17 mouse cellular contexts compared by ENCODE assay signal in genomic region chr17:47283158-47283557, GRCm38 (mm10).
A peak's percentile ranks its signal among the peaks of the same experiment; 100 is the strongest.
DNase-seq lines count a peak whose midpoint lies in the region; ATAC-seq lines count a peak whose summit lies in the region.
"Had no signal": no experiment of that assay in that cellular context is flagged by ENCODE, and none has a peak within 500 bp of the region (broad histone marks: within the 10 kb centered on the region; RNA-seq: fewer than 3 reads in every experiment).

No protein-coding gene starts in this region.

- H3K9ac ChIP-seq in hindbrain, embryonic 14.5 days, result no peak overlapping the region
- H3K9ac ChIP-seq in hindbrain, embryonic 11.5 days (ENCODE audit: low read depth, low read length), result no peak overlapping the region
- H3K9ac ChIP-seq in midbrain, embryonic 14.5 days (replicated peaks; ENCODE audit: low read length), result no peak overlapping the region
- H3K9ac ChIP-seq in lung, embryonic 16.5 days (ENCODE audit: low read length), result no peak overlapping the region
- H3K9ac ChIP-seq: liver, postnatal 0 days had no signal

- H3K27me3 ChIP-seq in hindbrain, embryonic 14.5 days (ENCODE audit: control insufficient read depth, insufficient read depth, low read length), result no peaks in the 10 kb centered on the region
- no peaks in the 10 kb centered on the region for H3K27me3 ChIP-seq in hindbrain, embryonic 11.5 days (ENCODE audit: control insufficient read depth, insufficient read depth, low read length)
- H3K27me3 ChIP-seq in midbrain, embryonic 14.5 days (ENCODE audit: control insufficient read depth, insufficient read depth, low read length), result no peaks in the 10 kb centered on the region
- no peaks in the 10 kb centered on the region for H3K27me3 ChIP-seq in midbrain, embryonic 10.5 days (ENCODE audit: low read depth, poor library complexity, severe bottlenecking)
- no peaks in the 10 kb centered on the region for H3K27me3 ChIP-seq in lung, embryonic 16.5 days (ENCODE audit: control insufficient read depth, insufficient read depth, low read depth, low read length)
- H3K27me3 ChIP-seq: CH12.LX had no signal

- H3K4me1 ChIP-seq in hindbrain, embryonic 14.5 days (replicated peaks; ENCODE audit: control insufficient read depth, insufficient read depth, low read length), result no peaks in the 10 kb centered on the region
- H3K4me1 ChIP-seq in hindbrain, embryonic 11.5 days (replicated peaks; ENCODE audit: control insufficient read depth, insufficient read depth, low read length), result no peaks in the 10 kb centered on the region
- no peaks in the 10 kb centered on the region for H3K4me1 ChIP-seq in midbrain, embryonic 14.5 days (ENCODE audit: control insufficient read depth, insufficient read depth, low read length)
- peaks cover 12% of the 10 kb centered on the region for H3K4me1 ChIP-seq in midbrain, embryonic 10.5 days
- H3K4me1 ChIP-seq in lung, embryonic 16.5 days (replicated peaks; ENCODE audit: control insufficient read depth, insufficient read depth, low read length), result peaks cover 27% of the 10 kb centered on the region
- H3K4me1 ChIP-seq: limb, embryonic 10.5 days had no signal

- H3K9me3 ChIP-seq in hindbrain, embryonic 14.5 days (ENCODE audit: control insufficient read depth, low read length), result no peaks in the 10 kb centered on the region
- H3K9me3 ChIP-seq in hindbrain, embryonic 11.5 days (ENCODE audit: control insufficient read depth, low read length), result no peaks in the 10 kb centered on the region
- no peaks in the 10 kb centered on the region for H3K9me3 ChIP-seq in midbrain, embryonic 14.5 days (ENCODE audit: control insufficient read depth, low read length)
- no peaks in the 10 kb centered on the region for H3K9me3 ChIP-seq in midbrain, embryonic 10.5 days (replicated peaks)
- no peaks in the 10 kb centered on the region for H3K9me3 ChIP-seq in lung, embryonic 16.5 days (ENCODE audit: control insufficient read depth, low read length)
- H3K9me3 ChIP-seq: limb, embryonic 10.5 days had no signal

- ATAC-seq in hindbrain, embryonic 14.5 days (ENCODE audit: low FRiP score), result peak; percentile 57; the same call in 1 of the 2 replicates
- no peak for ATAC-seq in hindbrain, embryonic 11.5 days (ENCODE audit: low FRiP score)
- ATAC-seq in midbrain, embryonic 14.5 days (ENCODE audit: low FRiP score, low TSS enrichment), result no peak
- ATAC-seq in lung, embryonic 16.5 days (ENCODE audit: low read depth), result 0 out of 2 replicates have a peak, but pooled peaks have one; percentile 10
- no peak for ATAC-seq in megakaryocyte-erythroid progenitor cell, adult 5-6 weeks (replicated peaks; ENCODE audit: low FRiP score, low TSS enrichment, poor library complexity, severe bottlenecking)
- ATAC-seq: inflammation-experienced regulatory T-cells, adult 6 months; liver, postnatal 0 days had no signal

- peaks cover 9% of the 10 kb centered on the region; the same call in 1 of the 2 replicates for H3K36me3 ChIP-seq in hindbrain, embryonic 14.5 days (replicated peaks; ENCODE audit: control insufficient read depth, insufficient read depth)
- H3K36me3 ChIP-seq in hindbrain, embryonic 11.5 days (ENCODE audit: control insufficient read depth, insufficient read depth, low read length), result no peaks in the 10 kb centered on the region
- peaks cover 7% of the 10 kb centered on the region for H3K36me3 ChIP-seq in midbrain, embryonic 14.5 days (ENCODE audit: control insufficient read depth, insufficient read depth, low read length)
- H3K36me3 ChIP-seq in midbrain, embryonic 10.5 days, result peaks cover 16% of the 10 kb centered on the region
- H3K36me3 ChIP-seq in lung, embryonic 16.5 days (ENCODE audit: control insufficient read depth, insufficient read depth, low read length), result peaks cover 11% of the 10 kb centered on the region

- no peak overlapping the region for H3K4me3 ChIP-seq in hindbrain, embryonic 14.5 days (replicated peaks; ENCODE audit: low read length)
- no peak overlapping the region for H3K4me3 ChIP-seq in hindbrain, embryonic 11.5 days (ENCODE audit: low read depth, low read length)
- no peak overlapping the region for H3K4me3 ChIP-seq in midbrain, embryonic 14.5 days (replicated peaks; ENCODE audit: low read depth, low read length)
- H3K4me3 ChIP-seq in midbrain, embryonic 10.5 days, result no peak overlapping the region
- no peak overlapping the region for H3K4me3 ChIP-seq in lung, embryonic 16.5 days (ENCODE audit: low read length)
- H3K4me3 ChIP-seq: limb, embryonic 10.5 days had no signal

- no peak for DNase-seq in hindbrain, embryonic 14.5 days (ENCODE audit: low spot score)
- no peak for DNase-seq in hindbrain, embryonic 11.5 days (ENCODE audit: low spot score)
- peak; percentile 22 for DNase-seq in midbrain, embryonic 14.5 days
- no peak for DNase-seq in midbrain, embryonic 10.5 days (ENCODE audit: low spot score)
- DNase-seq in kidney, postnatal 4 days, result no peak
- DNase-seq: cerebellum, adult 2 months; gastrocnemius, postnatal 14 days; kidney, adult 2 months; liver, postnatal 0 days; right cerebral cortex, postnatal 25 days; thymus, postnatal 36 days had no signal

- no peak overlapping the region for H3K4me2 ChIP-seq in hindbrain, embryonic 14.5 days (replicated peaks)
- H3K4me2 ChIP-seq in hindbrain, embryonic 11.5 days (replicated peaks; ENCODE audit: low read depth, low read length), result no peak overlapping the region
- no peak overlapping the region for H3K4me2 ChIP-seq in midbrain, embryonic 14.5 days (ENCODE audit: low read length)
- no peak overlapping the region for H3K4me2 ChIP-seq in lung, embryonic 16.5 days (ENCODE audit: low read depth, low read length)
- H3K4me2 ChIP-seq: midbrain, embryonic 11.5 days had no signal

- 69% methylated on average over 4 of the region's 4 CpGs for WGBS in hindbrain, embryonic 14.5 days
- WGBS in hindbrain, embryonic 11.5 days, result 89% methylated on average over 4 of the region's 4 CpGs
- 86% methylated on average over 4 of the region's 4 CpGs for WGBS in midbrain, embryonic 14.5 days
- WGBS in midbrain, embryonic 10.5 days, result 87% methylated on average over 4 of the region's 4 CpGs
- 53% methylated on average over 4 of the region's 4 CpGs for WGBS in lung, embryonic 16.5 days

- no peak overlapping the region for H3K27ac ChIP-seq in hindbrain, embryonic 14.5 days
- H3K27ac ChIP-seq in hindbrain, embryonic 11.5 days (ENCODE audit: low read depth, low read length), result no peak overlapping the region
- H3K27ac ChIP-seq in midbrain, embryonic 14.5 days (replicated peaks; ENCODE audit: low read depth, low read length), result no peak overlapping the region
- H3K27ac ChIP-seq in midbrain, embryonic 10.5 days (replicated peaks), result no peak overlapping the region
- H3K27ac ChIP-seq in lung, embryonic 16.5 days (ENCODE audit: low read length), result peak overlapping the region; percentile 89
- H3K27ac ChIP-seq: limb, embryonic 10.5 days had no signal

Comparison
In these comparisons a context has a peak if more than half of its experiments do, and no peak if none do; other contexts are left out.
1. ATAC-seq: peak in hindbrain, embryonic 14.5 days (single experiment) and lung, embryonic 16.5 days (single experiment); none in hindbrain, embryonic 11.5 days (single experiment), midbrain, embryonic 14.5 days (single experiment) and megakaryocyte-erythroid progenitor cell, adult 5-6 weeks (single experiment).